Mouse (Mus musculus) embryonic fibroblast, embryonic 13.5 days (primary cell): ENCODE data around the gene Crebrf.

Source experiments
- CTCF ChIP-seq: IDR thresholded peaks from 2 replicates; pipeline ENCODE4 v1.5.1; 2011; ENCODE audit warnings: mild to moderate bottlenecking, control low read depth, low read length, moderate library complexity, borderline replicate concordance; ENCODE audit not compliant: insufficient read depth
- POLR2A ChIP-seq: IDR thresholded peaks from 2 replicates; pipeline ENCODE4 v1.6.1; 2011; ENCODE audit warnings: low read depth, mild to moderate bottlenecking, control low read depth, low read length, moderate library complexity

DNA sequence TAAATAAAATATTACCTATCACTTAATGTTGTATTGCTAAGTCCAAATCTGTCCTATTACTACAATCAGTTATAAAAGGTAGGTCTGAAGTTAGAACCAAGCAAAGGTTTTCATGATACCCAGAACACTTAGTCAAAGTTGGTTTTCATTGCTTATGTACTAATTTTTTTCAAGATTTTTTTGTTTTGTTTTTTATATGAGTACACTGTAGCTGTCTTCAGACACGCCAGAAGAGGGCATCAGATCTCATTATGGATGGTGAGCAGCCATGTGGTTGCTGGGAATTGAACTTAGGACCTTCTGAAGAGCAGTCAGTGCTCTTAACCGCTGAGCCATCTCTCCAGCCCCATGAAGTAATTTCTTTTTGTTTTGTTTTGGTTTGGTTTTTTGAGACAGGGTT, 2.4 kb downstream of the Crebrf start:
- TF ChIP-seq POLR2A: no peak
- TF ChIP-seq CTCF: no peak
